Mouse (Mus musculus) liver, postnatal 0 days (tissue): ENCODE data around the gene Shprh. TPM values are rescaled to one million over a fixed set of nuclear protein-coding genes. Genes with fewer than 3 reads are reported as not detected.
A peak's percentile ranks its signal among the peaks of the same experiment; 100 is the strongest.

Source experiments
- ATAC-seq: fragments of 200-750 bp; cut with Nextera tagmentation; 2 replicates; pipeline ENCODE4 v1.8.0; 2017; ENCODE audit warnings: mild to moderate bottlenecking, moderate library complexity
- DNase-seq: peaks from one replicate; pipeline ENCODE4 v3.0.0-alpha.2; 2016
- H3K27ac ChIP-seq: fragments of 300-500 bp; sonication (generic); 2 replicates; pipeline ENCODE4 v1.5.1; 2014; ENCODE audit warnings: antibody characterized with exemption, moderate library complexity, mild to moderate bottlenecking, low read depth
- H3K27me3 ChIP-seq: fragments of 300-500 bp; sonication (generic); 2 replicates; pipeline ENCODE4 v1.6.1; 2014; ENCODE audit warnings: low read length, control low read depth, mixed read lengths; ENCODE audit not compliant: insufficient read depth
- H3K36me3 ChIP-seq: fragments of 300-500 bp; sonication (generic); replicated peaks from 2 replicates; pipeline ENCODE4 v1.6.1; 2014; ENCODE audit warnings: mild to moderate bottlenecking, control low read depth, low read length, moderate library complexity, mixed read lengths; ENCODE audit not compliant: insufficient read depth
- H3K4me1 ChIP-seq: fragments of 300-500 bp; sonication (generic); 2 replicates; pipeline ENCODE4 v1.6.1; 2014; ENCODE audit warnings: antibody characterized with exemption, mild to moderate bottlenecking, control low read depth; ENCODE audit not compliant: insufficient read depth
- H3K4me2 ChIP-seq: fragments of 300-500 bp; sonication (generic); 2 replicates; pipeline ENCODE4 v1.6.1; 2014; ENCODE audit warnings: low read depth, mild to moderate bottlenecking, low read length, moderate library complexity, mixed read lengths
- H3K4me3 ChIP-seq: fragments of 300-500 bp; sonication (generic); 2 replicates; pipeline ENCODE4 v1.5.1; 2014; ENCODE audit warnings: low read depth, low read length
- H3K9ac ChIP-seq: fragments of 300-500 bp; sonication (generic); replicated peaks from 2 replicates; pipeline ENCODE4 v1.6.1; 2014; ENCODE audit warnings: mild to moderate bottlenecking, moderate library complexity
- H3K9me3 ChIP-seq: fragments of 300-500 bp; sonication (generic); 2 replicates; pipeline ENCODE4 v1.6.1; 2016; ENCODE audit warnings: mild to moderate bottlenecking, control low read depth, low read length, mixed read lengths
- CTCF ChIP-seq: sonication (generic); IDR thresholded peaks from 2 replicates; pipeline ENCODE4 v1.5.1; 2016; ENCODE audit warnings: antibody characterized with exemption, low read depth
- EP300 ChIP-seq: IDR thresholded peaks from 2 replicates; pipeline ENCODE4 v1.6.1; 2016; ENCODE audit warnings: antibody characterized with exemption, low read depth, mild to moderate bottlenecking
- WGBS: fragments of 180-500 bp; shearing (Covaris S2); extraction: QIAGEN DNeasy Blood & Tissue Kit; methylation state at CpG from one replicate; pipeline ENCODE4 v1.1.7; 2014; ENCODE audit not compliant: insufficient replicate concordance; 5-methylcytosine and 5-hydroxymethylcytosine counted together
- polyA plus RNA-seq: library from polyadenylated mRNA; unstranded; fragments of >200 nt; fragmentation: Nextera tagmentation; extraction: Ambion mirVana; gene quantifications from 2 replicates; pipeline ENCODE4 v1.2.1, GENCODE M21; 2015

The Shprh gene
- polyA plus RNA-seq, 1 experiment from 2014 or later: 3.1 TPM

DNA sequence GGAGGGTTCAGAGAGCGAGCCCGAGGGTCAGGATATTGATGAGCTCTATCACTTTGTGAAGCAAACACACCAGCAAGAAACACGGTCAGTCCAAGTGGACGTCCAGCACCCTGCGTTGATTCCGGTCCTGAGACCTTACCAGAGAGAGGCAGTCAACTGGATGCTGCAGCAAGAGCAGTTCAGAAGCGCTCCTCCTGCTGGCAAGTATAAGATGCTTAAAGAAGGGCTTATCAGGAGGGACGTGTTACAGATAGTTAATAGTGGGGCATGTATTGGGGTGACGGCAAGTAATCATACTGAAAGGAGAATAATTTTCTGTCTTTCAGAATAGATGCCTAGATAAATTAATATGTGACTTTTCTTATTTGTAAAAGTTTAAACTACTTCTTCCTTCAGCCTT lies 7.8 kb downstream of the Shprh start:
- Histone ChIP-seq H3K27ac (no peak overlapping the region), H3K9ac (no peak overlapping the region), H3K9me3 (no peaks in the 10 kb centered on the region), H3K36me3 (peaks cover 35% of the 10 kb centered on the region), H3K4me3 (no peak overlapping the region), H3K4me2 (no peak overlapping the region), H3K27me3 (no peaks in the 10 kb centered on the region), H3K4me1 (peaks cover 2% of the 10 kb centered on the region; the same call in 1 of the 2 replicates)
- TF ChIP-seq EP300 (no peak), CTCF (peak; percentile 36)
- DNase-seq (no peak), ATAC-seq (no peak)
- 81% methylated on average over 9 of the region's 9 CpGs for WGBS

DNA sequence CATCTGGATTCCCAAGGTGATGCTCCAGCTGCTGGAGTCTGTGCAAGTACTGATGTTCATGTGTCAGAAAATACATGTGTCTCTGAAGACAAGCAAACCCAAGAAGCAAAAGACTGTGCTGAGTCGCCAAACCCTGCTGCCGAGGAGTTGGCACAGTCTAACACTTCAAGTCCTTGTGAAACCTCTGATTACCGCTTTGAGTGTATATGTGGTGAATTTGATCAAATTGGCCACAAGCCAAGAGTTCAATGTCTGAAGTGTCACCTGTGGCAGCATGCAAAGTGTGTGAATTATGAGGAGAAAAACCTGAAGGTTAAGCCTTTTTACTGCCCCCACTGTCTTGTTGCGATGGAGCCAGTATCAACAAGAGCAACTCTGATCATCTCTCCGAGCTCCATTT lies 15.3 kb downstream of the Shprh start:
- WGBS: 77% methylated on average over 5 of the region's 5 CpGs
- H3K36me3 ChIP-seq: peaks cover 60% of the 10 kb centered on the region
- DNase-seq (no peak), ATAC-seq (no peak)
- TF ChIP-seq EP300: no peak
- TF ChIP-seq CTCF: no peak
- H3K9me3 ChIP-seq: no peaks in the 10 kb centered on the region
- H3K4me2 ChIP-seq: no peak overlapping the region
- H3K4me3 ChIP-seq: no peak overlapping the region
- H3K27me3 ChIP-seq: no peaks in the 10 kb centered on the region
- H3K4me1 ChIP-seq: no peaks in the 10 kb centered on the region
- no peak overlapping the region for H3K9ac ChIP-seq
- no peak overlapping the region for H3K27ac ChIP-seq

DNA sequence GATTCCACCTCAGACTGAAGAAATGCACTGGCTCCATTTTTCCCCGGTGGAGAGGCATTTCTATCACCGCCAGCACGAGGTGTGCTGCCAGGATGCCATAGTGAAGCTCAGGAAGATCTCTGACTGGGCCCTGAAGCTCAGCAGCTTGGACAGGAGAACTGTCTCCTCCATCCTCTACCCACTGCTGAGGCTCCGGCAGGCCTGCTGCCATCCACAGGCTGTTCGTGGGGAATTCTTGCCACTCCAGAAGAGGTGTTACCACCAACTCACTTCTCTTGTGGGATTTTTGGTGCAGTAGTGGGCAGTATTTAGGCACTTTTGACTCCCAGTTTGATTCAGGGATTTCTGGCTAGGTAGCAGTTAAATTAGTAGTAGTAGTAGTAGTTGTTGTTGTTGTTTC lies 21.0 kb downstream of the Shprh start:
- Histone ChIP-seq H3K9me3 (no peaks in the 10 kb centered on the region), H3K9ac (no peak overlapping the region), H3K36me3 (peaks cover 68% of the 10 kb centered on the region), H3K4me3 (no peak overlapping the region), H3K27me3 (no peaks in the 10 kb centered on the region), H3K4me1 (no peaks in the 10 kb centered on the region), H3K27ac (no peak overlapping the region), H3K4me2 (no peak overlapping the region)
- ATAC-seq: no peak
- no peak for DNase-seq
- TF ChIP-seq CTCF (no peak), EP300 (no peak)
- 83% methylated on average over 5 of the region's 5 CpGs for WGBS

DNA sequence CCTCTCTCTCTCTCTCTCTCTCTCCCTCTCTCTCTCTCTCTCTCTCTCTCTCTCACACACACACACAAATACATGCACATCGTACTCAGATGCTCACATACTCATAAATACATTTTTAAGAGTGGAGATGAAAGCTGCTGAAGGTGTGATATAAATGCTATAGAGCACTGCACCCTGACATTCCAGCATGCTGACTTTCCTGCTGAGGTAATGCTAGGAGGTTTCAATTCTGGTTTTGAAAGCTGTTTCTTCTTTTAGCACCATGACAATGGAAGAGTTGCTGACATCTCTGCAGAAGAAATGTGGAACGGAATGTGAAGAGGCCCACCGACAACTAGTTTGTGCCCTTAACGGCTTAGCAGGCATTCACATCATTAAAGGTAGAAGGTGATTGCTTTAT lies 22.4 kb downstream of the Shprh start:
- H3K9ac ChIP-seq: no peak overlapping the region
- no peak overlapping the region for H3K27ac ChIP-seq
- peaks cover 65% of the 10 kb centered on the region for H3K36me3 ChIP-seq
- no peak overlapping the region for H3K4me2 ChIP-seq
- no peak for ATAC-seq
- TF ChIP-seq EP300: no peak
- TF ChIP-seq CTCF: no peak
- H3K4me1 ChIP-seq: no peaks in the 10 kb centered on the region
- 83% methylated on average over 4 of the region's 4 CpGs for WGBS
- no peak for DNase-seq
- H3K9me3 ChIP-seq: no peaks in the 10 kb centered on the region
- H3K27me3 ChIP-seq: no peaks in the 10 kb centered on the region
- H3K4me3 ChIP-seq: no peak overlapping the region

DNA sequence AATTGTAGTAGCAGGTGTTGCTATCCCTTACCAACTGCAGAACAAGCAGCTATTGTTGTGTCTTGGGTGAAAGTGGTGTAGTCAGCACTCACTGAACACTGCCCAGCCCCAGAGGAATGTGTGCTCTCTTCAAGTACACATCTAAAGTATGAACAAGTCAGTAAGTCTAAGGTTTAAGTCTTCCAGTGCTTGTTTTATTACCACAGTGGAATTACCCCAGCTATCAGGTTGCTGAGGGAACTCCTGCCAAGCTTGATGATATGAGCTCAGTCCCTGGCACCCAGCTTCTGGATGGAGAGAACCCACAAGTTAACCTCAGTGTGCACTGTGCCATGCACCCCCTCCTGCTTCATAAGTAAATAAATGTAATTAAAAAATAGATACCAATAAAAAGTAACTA lies 23.3 kb downstream of the Shprh start:
- DNase-seq (no peak), ATAC-seq (no peak)
- Histone ChIP-seq H3K4me3 (no peak overlapping the region), H3K27ac (no peak overlapping the region), H3K9ac (no peak overlapping the region), H3K27me3 (no peaks in the 10 kb centered on the region), H3K4me1 (no peaks in the 10 kb centered on the region), H3K9me3 (no peaks in the 10 kb centered on the region), H3K4me2 (no peak overlapping the region), H3K36me3 (peaks cover 61% of the 10 kb centered on the region)
- TF ChIP-seq CTCF: no peak
- TF ChIP-seq EP300: no peak

DNA sequence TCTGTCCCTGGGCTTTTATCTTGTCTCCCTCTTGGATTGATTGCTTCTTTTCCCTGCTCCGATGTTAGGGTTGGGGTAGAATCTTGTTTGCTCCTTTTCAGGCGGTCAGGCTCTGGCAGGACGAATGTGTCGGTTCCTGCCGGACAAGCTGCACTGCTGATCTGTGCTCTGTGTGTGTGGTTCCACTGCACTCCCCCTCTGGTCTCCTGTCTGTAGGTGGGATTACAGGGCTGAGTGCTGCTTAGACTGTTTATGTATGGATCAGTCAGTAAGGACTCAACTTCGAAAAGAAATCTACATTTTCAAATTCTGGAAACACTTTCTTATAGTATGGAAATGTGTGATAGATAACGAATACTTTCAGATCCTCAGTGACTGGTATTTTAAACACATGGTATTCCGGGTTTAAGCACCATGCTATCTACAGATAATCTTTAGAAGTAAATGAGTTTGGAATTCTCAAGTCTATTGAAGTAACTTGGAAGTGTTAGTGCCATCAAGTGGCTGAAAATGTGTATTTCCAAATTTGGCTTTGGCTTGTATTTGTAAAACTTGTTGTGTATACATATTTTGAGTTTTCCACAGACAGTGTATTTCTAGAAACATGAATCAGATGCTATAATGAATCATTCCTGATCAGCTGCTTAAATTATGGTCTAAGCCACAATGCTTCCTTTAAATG lies 26.7 kb downstream of the Shprh start:
- DNase-seq: no peak
- Histone ChIP-seq H3K4me1 (no peaks in the 10 kb centered on the region), H3K27ac (no peak overlapping the region), H3K4me3 (no peak overlapping the region), H3K9ac (no peak overlapping the region), H3K4me2 (no peak overlapping the region), H3K36me3 (peaks cover 41% of the 10 kb centered on the region), H3K27me3 (no peaks in the 10 kb centered on the region), H3K9me3 (no peaks in the 10 kb centered on the region)
- TF ChIP-seq EP300 (no peak), CTCF (0 out of 2 replicates have a peak, but pooled peaks have one; percentile 17)
- WGBS: 84% methylated on average over 8 of the region's 8 CpGs
- no peak for ATAC-seq
